Mouse (Mus musculus) kidney, postnatal 0 days (tissue): ENCODE data around the gene Tpgs1. TPM values are rescaled to one million over a fixed set of nuclear protein-coding genes. Genes with fewer than 3 reads are reported as not detected.

Source experiments
- ATAC-seq: fragments of 200-750 bp; cut with Nextera tagmentation; replicated peaks from 2 replicates; pipeline ENCODE4 v1.8.0; 2017; ENCODE audit warnings: low read depth, moderate number of reproducible peaks, moderate TSS enrichment, moderate library complexity; ENCODE audit not compliant: low FRiP score
- DNase-seq: peaks from one replicate; pipeline ENCODE4 v3.0.0-alpha.2; 2016; ENCODE audit warnings: low spot score
- H3K27ac ChIP-seq: fragments of 300-500 bp; sonication (generic); 2 replicates; pipeline ENCODE4 v1.5.1; 2014; ENCODE audit warnings: mild to moderate bottlenecking
- H3K27me3 ChIP-seq: fragments of 300-500 bp; sonication (generic); 2 replicates; pipeline ENCODE4 v1.6.1; 2014; ENCODE audit warnings: low read length, mixed read lengths; ENCODE audit not compliant: insufficient read depth
- H3K36me3 ChIP-seq: fragments of 300-500 bp; sonication (generic); 2 replicates; pipeline ENCODE4 v1.6.1; 2014; ENCODE audit warnings: low read length, mixed read lengths; ENCODE audit not compliant: insufficient read depth
- H3K4me1 ChIP-seq: fragments of 300-500 bp; sonication (generic); replicated peaks from 2 replicates; pipeline ENCODE4 v1.6.1; 2014; ENCODE audit warnings: antibody characterized with exemption, low read length, mixed read lengths; ENCODE audit not compliant: insufficient read depth
- H3K4me2 ChIP-seq: fragments of 300-500 bp; sonication (generic); 2 replicates; pipeline ENCODE4 v1.6.1; 2014; ENCODE audit warnings: mild to moderate bottlenecking, low read length, moderate library complexity, mixed read lengths
- H3K4me3 ChIP-seq: fragments of 300-500 bp; sonication (generic); replicated peaks from 2 replicates; pipeline ENCODE4 v1.5.1; 2014; ENCODE audit warnings: low read depth, low read length
- H3K9ac ChIP-seq: fragments of 300-500 bp; sonication (generic); 2 replicates; pipeline ENCODE4 v1.6.1; 2014; ENCODE audit warnings: low read depth, low read length
- H3K9me3 ChIP-seq: fragments of 300-500 bp; sonication (generic); replicated peaks from 2 replicates; pipeline ENCODE4 v1.6.1; 2016; ENCODE audit warnings: low read length, inconsistent platforms, mixed read lengths
- CTCF ChIP-seq: IDR thresholded peaks from 2 replicates; pipeline ENCODE4 v1.5.1; 2016; ENCODE audit warnings: antibody characterized with exemption, low read depth, mild to moderate bottlenecking, moderate library complexity
- WGBS: fragments of 180-500 bp; shearing (Covaris S2); extraction: QIAGEN DNeasy Blood & Tissue Kit; methylation state at CpG from one replicate; pipeline ENCODE4 v1.1.7; 2014; 5-methylcytosine and 5-hydroxymethylcytosine counted together
- polyA plus RNA-seq: library from polyadenylated mRNA; unstranded; fragments of >200 nt; fragmentation: Nextera tagmentation; extraction: Ambion mirVana; gene quantifications from 2 replicates; pipeline ENCODE4 v1.2.1, GENCODE M21; 2015

Tpgs1 gene
- polyA plus RNA-seq, result 82.5 and 84.9 TPM in 2 replicates

GRCm38 (mm10) chr10:79668771-79669575, at the start of gene Tpgs1:
Tpgs1 (plus strand) TSS chr10:79669369.
- peak; percentile 94 for TF ChIP-seq CTCF
- Histone ChIP-seq H3K27ac (peak within 1 kb of the TSS; percentile 90), H3K4me1 (peaks cover 17% of the 10 kb centered on the region), H3K9me3 (no peaks in the 10 kb centered on the region), H3K4me3 (peak within 1 kb of the TSS; percentile 97), H3K36me3 (no peaks in the 10 kb centered on the region), H3K4me2 (peak within 1 kb of the TSS; percentile 81), H3K27me3 (no peaks in the 10 kb centered on the region), H3K9ac (peak within 1 kb of the TSS; percentile 81)
- ATAC-seq, result peak; percentile 70
- DNase-seq, result peak; percentile 95
- WGBS, result under 1% methylated on average over 45 of the region's 45 CpGs

GRCm38 (mm10) chr10:79623950-79624349, 45.2 kb upstream of the Tpgs1 start:
- no peak for ATAC-seq
- Histone ChIP-seq H3K27me3 (no peaks in the 10 kb centered on the region), H3K4me2 (no peak overlapping the region), H3K9ac (no peak overlapping the region), H3K27ac (no peak overlapping the region), H3K4me3 (no peak overlapping the region), H3K36me3 (no peaks in the 10 kb centered on the region), H3K9me3 (no peaks in the 10 kb centered on the region), H3K4me1 (no peaks in the 10 kb centered on the region)
- TF ChIP-seq CTCF, result no peak
- no peak for DNase-seq
- WGBS, result 69% methylated on average over 12 of the region's 12 CpGs

GRCm38 (mm10) chr10:79625398-79625797, 43.8 kb upstream of the Tpgs1 start:
- H3K27ac ChIP-seq, result no peak overlapping the region
- ATAC-seq, result no peak
- WGBS, result 73% methylated on average over 9 of the region's 9 CpGs

GRCm38 (mm10) chr10:79626156-79626555, 43.0 kb upstream of the Tpgs1 start:
- no peak for DNase-seq
- Histone ChIP-seq H3K9me3 (no peaks in the 10 kb centered on the region), H3K4me1 (no peaks in the 10 kb centered on the region), H3K4me2 (no peak overlapping the region), H3K27me3 (no peaks in the 10 kb centered on the region), H3K36me3 (no peaks in the 10 kb centered on the region), H3K27ac (no peak overlapping the region), H3K4me3 (no peak overlapping the region), H3K9ac (no peak overlapping the region)
- ATAC-seq, result no peak
- TF ChIP-seq CTCF, result no peak
- 77% methylated on average over 10 of the region's 10 CpGs for WGBS

More at GRCm38 (mm10) chr10:79625398-79625797, 43.8 kb upstream of the Tpgs1 start:
- DNase-seq, result no peak
- no peaks in the 10 kb centered on the region for H3K36me3 ChIP-seq
- H3K4me3 ChIP-seq, result no peak overlapping the region
- no peaks in the 10 kb centered on the region for H3K27me3 ChIP-seq
- TF ChIP-seq CTCF, result no peak
- no peaks in the 10 kb centered on the region for H3K4me1 ChIP-seq
- no peak overlapping the region for H3K9ac ChIP-seq
- H3K4me2 ChIP-seq, result no peak overlapping the region
- H3K9me3 ChIP-seq, result no peaks in the 10 kb centered on the region

- H3K27me3 ChIP-seq, result no peaks in the 10 kb centered on the region
- H3K4me2 ChIP-seq, result no peak overlapping the region
- H3K4me1 ChIP-seq, result no peaks in the 10 kb centered on the region
- WGBS, result 88% methylated on average over 5 of the region's 5 CpGs
- H3K9ac ChIP-seq, result no peak overlapping the region
- no peak for TF ChIP-seq CTCF
- H3K9me3 ChIP-seq, result no peaks in the 10 kb centered on the region
- H3K4me3 ChIP-seq, result no peak overlapping the region
- DNase-seq (no peak), ATAC-seq (no peak)
- H3K27ac ChIP-seq, result no peak overlapping the region
- H3K36me3 ChIP-seq, result no peaks in the 10 kb centered on the region
Observed at GRCm38 (mm10) chr10:79628377-79628776, 40.8 kb upstream of the Tpgs1 start.

GRCm38 (mm10) chr10:79631432-79631831, 37.7 kb upstream of the Tpgs1 start:
- Histone ChIP-seq H3K27ac (no peak overlapping the region), H3K36me3 (no peaks in the 10 kb centered on the region), H3K4me2 (no peak overlapping the region), H3K9me3 (no peaks in the 10 kb centered on the region), H3K4me3 (no peak overlapping the region), H3K9ac (no peak overlapping the region), H3K27me3 (no peaks in the 10 kb centered on the region), H3K4me1 (no peaks in the 10 kb centered on the region)
- DNase-seq, result no peak
- WGBS, result 73% methylated on average over 4 of the region's 4 CpGs
- ATAC-seq, result no peak
- no peak for TF ChIP-seq CTCF
